Mouse (Mus musculus) brain, embryonic 18.5 days (tissue): ENCODE data around the gene Man1a.

ENCODE experiments used
- DNase-seq: peaks from one replicate; pipeline ENCODE4 v3.0.0-alpha.2; 2012; ENCODE audit warnings: low read depth, low spot score

Man1a gene

GRCm38 (mm10) chr10:53915719-53916118, 160.7 kb downstream of the Man1a start:
- DNase-seq, result no peak

- DNase-seq, result no peak
Measured at GRCm38 (mm10) chr10:53914974-53915609, 161.3 kb downstream of the Man1a start.

GRCm38 (mm10) chr10:53913546-53914312, 162.7 kb downstream of the Man1a start:
- DNase-seq, result no peak

GRCm38 (mm10) chr10:53889512-53889911, 186.9 kb downstream of the Man1a start:
- no peak for DNase-seq

- no peak for DNase-seq
Measured at GRCm38 (mm10) chr10:53888382-53889110, 187.9 kb downstream of the Man1a start.

GRCm38 (mm10) chr10:53886475-53886874, 189.9 kb downstream of the Man1a start:
- no peak for DNase-seq

- DNase-seq, result no peak
Measured at GRCm38 (mm10) chr10:53881310-53881709, 195.1 kb downstream of the Man1a start.

- DNase-seq, result no peak
Measured at GRCm38 (mm10) chr10:53875896-53876295, 200.5 kb downstream of the Man1a start.

GRCm38 (mm10) chr10:53874191-53874590, 202.2 kb downstream of the Man1a start:
- DNase-seq, result no peak

- peak; percentile 74 for DNase-seq
Measured at GRCm38 (mm10) chr10:53863486-53864357, 212.7 kb downstream of the Man1a start.

- no peak for DNase-seq
Measured at GRCm38 (mm10) chr10:53859879-53860278, 216.5 kb downstream of the Man1a start.

- no peak for DNase-seq
Measured at GRCm38 (mm10) chr10:53859224-53859623, 217.2 kb downstream of the Man1a start.
